Mouse (Mus musculus) MEL (cell line): ENCODE results near the gene Slc25a26. TPM values are rescaled to one million over a fixed set of nuclear protein-coding genes. Genes with fewer than 3 reads are reported as not detected.

Source experiments
- DNase-seq: peaks from one replicate; pipeline ENCODE4 v3.0.0; 2011; ENCODE audit warnings: low read depth, low spot score
- H3K27ac ChIP-seq: 2 replicates; pipeline ENCODE4 v1.5.1; 2012; ENCODE audit warnings: low read depth, mild to moderate bottlenecking, control low read depth, low read length, moderate library complexity; ENCODE audit not compliant: control insufficient read depth
- H3K27me3 ChIP-seq, 2 experiments: fragments of 150-350 bp in 1 of 2; sonication (generic) in 1 of 2; 2 replicates each; pipeline ENCODE4 v1.6.1; 2012; ENCODE audit warnings: low read length in 2 of 2, mild to moderate bottlenecking in 2 of 2, improper control_type of control experiment in 1 of 2, moderate library complexity in 1 of 2; ENCODE audit not compliant: insufficient read depth in 2 of 2, control insufficient read depth in 1 of 2
- H3K36me3 ChIP-seq, 2 experiments: 2 replicates each; pipeline ENCODE4 v1.6.1; 2012 to 2014; ENCODE audit warnings: low read length in 2 of 2, improper control_type of control experiment in 1 of 2, inconsistent platforms in 1 of 2, mild to moderate bottlenecking in 1 of 2; ENCODE audit not compliant: insufficient read depth in 2 of 2, control insufficient read depth in 1 of 2
- H3K4me1 ChIP-seq, 2 experiments: fragments of 150-350 bp in 1 of 2; sonication (generic) in 1 of 2; 2 replicates each; pipeline ENCODE4 v1.6.1; 2012; ENCODE audit warnings: low read length in 2 of 2, improper control_type of control experiment in 1 of 2, mild to moderate bottlenecking in 1 of 2; ENCODE audit not compliant: insufficient read depth in 2 of 2, control insufficient read depth in 1 of 2
- H3K4me3 ChIP-seq, 2 experiments: fragments of 150-350 bp in 1 of 2; sonication (generic) in 1 of 2; 2 replicates each; pipeline ENCODE4 v1.5.1; 2012; ENCODE audit warnings: low read depth in 2 of 2, low read length in 2 of 2, mild to moderate bottlenecking in 2 of 2, moderate library complexity in 2 of 2, control low read depth in 1 of 2, improper control_type of control experiment in 1 of 2; ENCODE audit not compliant: control insufficient read depth in 1 of 2, insufficient read depth in 1 of 2
- H3K79me2 ChIP-seq: 2 replicates; pipeline ENCODE4 v1.6.1; 2012; ENCODE audit warnings: mild to moderate bottlenecking, low read length, moderate library complexity; ENCODE audit not compliant: control insufficient read depth, poor library complexity, insufficient read depth
- H3K9ac ChIP-seq: 2 replicates; pipeline ENCODE4 v1.6.1; 2012; ENCODE audit warnings: low read depth, mild to moderate bottlenecking, control low read depth, low read length, moderate library complexity; ENCODE audit not compliant: control insufficient read depth, poor library complexity, severe bottlenecking
- H3K9me3 ChIP-seq: fragments of 150-350 bp; sonication (generic); replicated peaks from 2 replicates; pipeline ENCODE4 v1.6.1; 2012; ENCODE audit warnings: mild to moderate bottlenecking, low read length, improper control_type of control experiment, moderate library complexity; ENCODE audit not compliant: insufficient read depth
- BHLHE40 ChIP-seq: IDR thresholded peaks from 2 replicates; pipeline ENCODE4 v1.6.1; 2012; ENCODE audit warnings: low read depth, mild to moderate bottlenecking, inconsistent platforms, low read length, improper control_type of control experiment, borderline replicate concordance
- E2F4 ChIP-seq: IDR thresholded peaks from 2 replicates; pipeline ENCODE4 v1.6.1; 2011; ENCODE audit warnings: low read depth, low read length, improper control_type of control experiment, borderline replicate concordance
- EP300 ChIP-seq, 2 experiments: IDR thresholded peaks; 2 replicates each; pipeline ENCODE4 v1.6.1; 2011; ENCODE audit warnings: improper control_type of control experiment in 2 of 2, low read length in 2 of 2, low read depth in 1 of 2, mild to moderate bottlenecking in 1 of 2
- ETS1 ChIP-seq: IDR thresholded peaks from 2 replicates; pipeline ENCODE4 v1.6.1; 2012; ENCODE audit warnings: low read depth, mild to moderate bottlenecking, inconsistent platforms, low read length, improper control_type of control experiment, moderate library complexity
- GABPA ChIP-seq: IDR thresholded peaks from 2 replicates; pipeline ENCODE4 v1.6.1; 2012; ENCODE audit warnings: low read depth, mild to moderate bottlenecking, inconsistent platforms, low read length, improper control_type of control experiment, moderate library complexity
- HCFC1 ChIP-seq: IDR thresholded peaks from 2 replicates; pipeline ENCODE4 v1.6.1; 2012; ENCODE audit warnings: low read depth, mild to moderate bottlenecking, inconsistent platforms, low read length, improper control_type of control experiment, moderate library complexity
- JUND ChIP-seq: IDR thresholded peaks from 2 replicates; pipeline ENCODE4 v1.6.1; 2011; ENCODE audit warnings: low read depth, mild to moderate bottlenecking, improper control_type of control experiment, low read length
- MAZ ChIP-seq: IDR thresholded peaks from 2 replicates; pipeline ENCODE4 v1.6.1; 2012; ENCODE audit warnings: low read depth, mild to moderate bottlenecking, inconsistent platforms, low read length, improper control_type of control experiment
- MYB ChIP-seq: IDR thresholded peaks from 2 replicates; pipeline ENCODE4 v1.6.1; 2011; ENCODE audit warnings: mild to moderate bottlenecking, low read depth, low read length, improper control_type of control experiment
- MYC ChIP-seq: IDR thresholded peaks from 2 replicates; pipeline ENCODE4 v1.6.1; 2011; ENCODE audit warnings: low read depth, mild to moderate bottlenecking, low read length, improper control_type of control experiment, moderate library complexity
- RCOR1 ChIP-seq: IDR thresholded peaks from 2 replicates; pipeline ENCODE4 v1.6.1; 2012; ENCODE audit warnings: low read depth, mild to moderate bottlenecking, inconsistent platforms, low read length, improper control_type of control experiment
- SIN3A ChIP-seq: IDR thresholded peaks from 2 replicates; pipeline ENCODE4 v1.6.1; 2012; ENCODE audit warnings: low read length, improper control_type of control experiment, inconsistent platforms
- TAL1 ChIP-seq: IDR thresholded peaks from 2 replicates; pipeline ENCODE4 v1.6.1; 2012; ENCODE audit warnings: mild to moderate bottlenecking, inconsistent platforms, low read length, moderate library complexity, mixed read lengths
- TBP ChIP-seq: IDR thresholded peaks from 2 replicates; pipeline ENCODE4 v1.8.0; 2011; ENCODE audit warnings: low read depth, low read length, improper control_type of control experiment
- UBTF ChIP-seq: IDR thresholded peaks from 2 replicates; pipeline ENCODE4 v1.6.1; 2012; ENCODE audit warnings: low read depth, mild to moderate bottlenecking, inconsistent platforms, low read length, improper control_type of control experiment, moderate library complexity, borderline replicate concordance; ENCODE audit not compliant: insufficient read depth
- ZC3H11A ChIP-seq: IDR thresholded peaks from 2 replicates; pipeline ENCODE4 v1.6.1; 2012; ENCODE audit warnings: low read depth, mild to moderate bottlenecking, inconsistent platforms, low read length, improper control_type of control experiment
- ZMIZ1 ChIP-seq: IDR thresholded peaks from 2 replicates; pipeline ENCODE4 v1.6.1; 2012; ENCODE audit warnings: low read depth, mild to moderate bottlenecking, inconsistent platforms, low read length, improper control_type of control experiment, moderate library complexity
- ZNF384 ChIP-seq: IDR thresholded peaks from 2 replicates; pipeline ENCODE4 v1.6.1; 2012; ENCODE audit warnings: low read depth, mild to moderate bottlenecking, inconsistent platforms, low read length, improper control_type of control experiment
- polyA plus RNA-seq, 2 experiments: library from polyadenylated mRNA; stranded (reverse) in 1 of 2; unstranded in 1 of 2; fragments of >175 nt in 1 of 2; fragments of >200 nt in 1 of 2; gene quantifications; 2 replicates each; pipeline versions ENCODE4 v1.2.1 to v1.2.4; 2012; ENCODE audit warnings: low replicate concordance in 2 of 2, low read depth in 1 of 2; ENCODE audit not compliant: insufficient read length in 2 of 2, insufficient read depth in 1 of 2, missing spikeins in 1 of 2
- total RNA-seq: library from RNA; depleted of rRNA; stranded (reverse); fragments of 300-350 nt; gene quantifications from 2 replicates; pipeline ENCODE4 v1.2.3, GENCODE M21; 2012

Slc25a26 gene
- total and polyA plus RNA-seq, 3 experiments, result 8.1 to 11.5 TPM; not detected in 1

GRCm38 (mm10) chr6:94647574-94648430, 147.7 kb downstream of the Slc25a26 start:
- TF ChIP-seq SIN3A, result no peak
- no peak for TF ChIP-seq TBP
- no peak for TF ChIP-seq ZC3H11A
- no peak overlapping the region for H3K9ac ChIP-seq
- H3K27me3 ChIP-seq, result no peaks in the 10 kb centered on the region; a peak in 1 of 4 replicates
- no peak for DNase-seq
- H3K4me1 ChIP-seq, result no peaks in the 10 kb centered on the region
- no peak overlapping the region for H3K4me3 ChIP-seq
- no peaks in the 10 kb centered on the region for H3K79me2 ChIP-seq
- no peaks in the 10 kb centered on the region for H3K9me3 ChIP-seq
- H3K36me3 ChIP-seq, result no peaks in the 10 kb centered on the region
- no peak overlapping the region for H3K27ac ChIP-seq

GRCm38 (mm10) chr6:94648496-94648895, 148.4 kb downstream of the Slc25a26 start:
- TF ChIP-seq MYB, result no peak
- no peak for TF ChIP-seq UBTF
- TF ChIP-seq MAZ, result no peak
- TF ChIP-seq ZNF384, result no peak
- TF ChIP-seq HCFC1, result no peak
- no peak for TF ChIP-seq TAL1
- no peak for TF ChIP-seq EP300 (IDR thresholded peaks at IDR 0.05; ENCODE audit: low read depth in 1 of 2, low read length in 2 of 2)
- no peak for TF ChIP-seq ETS1
- no peak for TF ChIP-seq ZMIZ1
- TF ChIP-seq MYC, result no peak
- no peak for TF ChIP-seq E2F4
- no peak for TF ChIP-seq RCOR1
- no peak for TF ChIP-seq TBP
- TF ChIP-seq GABPA, result no peak
- TF ChIP-seq BHLHE40, result no peak
- no peak for TF ChIP-seq JUND
- TF ChIP-seq, all 39 proteins: peak for 0
- no peaks in the 10 kb centered on the region for H3K79me2 ChIP-seq
- no peak overlapping the region for H3K4me3 ChIP-seq
- H3K9ac ChIP-seq, result no peak overlapping the region
- H3K27ac ChIP-seq, result no peak overlapping the region
- no peaks in the 10 kb centered on the region for H3K4me1 ChIP-seq
- H3K9me3 ChIP-seq, result no peaks in the 10 kb centered on the region
- H3K36me3 ChIP-seq, result no peaks in the 10 kb centered on the region
- H3K27me3 ChIP-seq, result no peaks in the 10 kb centered on the region
- DNase-seq, result no peak
